Mouse (Mus musculus) frontal cortex, postnatal 10 days (tissue): ENCODE measurements around the gene Relb.
A peak's percentile ranks its signal among the peaks of the same experiment; 100 is the strongest.
"Not testable (repeated sequence)": the region's sequence is repeated elsewhere in the genome, so short reads cannot be mapped to it uniquely, and the experiment has no call there.

ENCODE experiments used
- DNase-seq, 2 experiments: peaks; one replicate each; pipeline ENCODE4 v3.0.0; 2022; ENCODE audit warnings: low spot score in 2 of 2, mixed read lengths in 1 of 2

The Relb gene

DNA sequence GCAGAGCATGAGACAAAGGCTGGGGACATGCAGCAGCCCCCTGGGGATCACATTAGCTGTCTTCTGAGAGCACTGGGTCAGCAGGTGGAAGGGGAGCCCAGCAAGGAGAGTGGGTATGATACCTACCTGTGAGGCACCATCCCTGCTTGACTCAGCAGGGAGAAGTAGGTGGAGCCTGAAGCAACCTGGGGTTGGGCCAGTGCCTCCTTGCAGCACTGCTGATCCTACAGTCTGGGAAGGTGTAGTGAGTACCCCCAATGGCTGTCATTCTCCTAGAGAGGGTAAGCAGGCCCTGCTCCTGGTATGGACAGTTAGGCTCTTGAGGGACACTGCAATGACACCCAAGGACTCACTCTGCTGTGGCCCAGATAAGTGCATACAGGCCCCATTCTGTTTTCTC lies 3.0 kb upstream of the Relb start:
- DNase-seq, result no peak

DNA sequence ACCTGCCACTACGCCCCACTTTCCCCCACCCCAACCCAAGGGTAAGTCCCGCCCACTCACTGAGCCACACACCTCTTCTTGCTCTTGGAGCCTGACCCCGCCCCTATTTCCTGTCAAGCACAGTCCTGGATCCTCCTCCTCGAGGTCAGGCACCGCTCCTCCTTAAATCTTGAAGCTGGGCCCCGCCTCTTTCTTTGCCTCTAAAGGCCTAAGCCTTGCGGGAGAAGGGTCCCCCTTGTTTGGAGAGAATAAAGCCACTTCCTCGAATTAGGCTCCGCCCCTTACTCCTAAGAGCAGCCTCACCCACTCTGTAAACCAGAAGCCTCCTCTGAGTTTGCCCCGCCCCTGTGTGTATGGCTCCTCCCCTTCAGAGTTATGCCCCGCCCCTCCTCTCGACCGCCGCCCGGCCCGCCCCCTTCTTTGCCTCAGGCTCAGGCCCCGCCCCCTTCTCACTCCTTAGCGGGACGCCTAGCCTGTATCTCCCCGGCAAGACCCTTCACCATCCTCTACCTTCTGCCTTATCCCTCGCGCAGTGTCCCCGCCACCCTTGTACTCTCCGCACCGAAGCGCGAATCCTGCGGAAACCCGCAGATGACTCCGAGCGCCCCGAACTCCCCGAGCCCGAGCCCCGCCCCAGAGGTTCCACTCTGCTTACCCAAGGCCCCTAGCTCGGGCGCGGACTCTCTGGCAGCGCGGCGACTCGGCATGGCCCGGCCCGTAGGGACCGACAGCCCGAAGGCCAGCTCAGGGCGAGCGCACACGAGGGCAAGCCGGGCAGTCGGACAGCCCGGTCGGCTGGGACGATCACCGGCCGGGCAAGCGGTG lies 490 bp downstream of the Relb start:
- peak; percentile 89 to 90 for DNase-seq

GRCm38 (mm10) chr7:19628192-19628535 lies 1.1 kb downstream of the Relb start:
- no peak for DNase-seq

GRCm38 (mm10) chr7:19627721-19628120 lies 1.5 kb downstream of the Relb start:
- DNase-seq, result no peak

DNA sequence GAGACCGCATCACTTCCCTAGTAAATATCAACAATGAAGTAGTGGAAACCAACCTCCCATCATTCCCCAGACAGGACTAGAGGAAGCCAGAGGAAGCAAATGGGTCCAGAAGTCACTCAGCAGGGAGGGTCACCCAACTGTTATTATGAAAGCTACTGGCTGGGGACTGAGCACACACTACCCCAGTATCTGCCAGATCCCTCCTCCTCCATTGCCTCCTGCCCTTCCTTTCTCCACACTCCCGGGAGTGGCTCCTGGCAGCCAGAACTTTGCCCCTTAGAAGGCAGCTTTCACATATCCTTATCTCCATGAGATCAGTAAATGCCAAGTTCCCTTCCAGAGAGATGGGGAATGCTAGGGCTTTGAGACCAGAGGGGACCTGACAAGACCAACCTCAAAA lies 5.8 kb downstream of the Relb start:
- no peak for DNase-seq

DNA sequence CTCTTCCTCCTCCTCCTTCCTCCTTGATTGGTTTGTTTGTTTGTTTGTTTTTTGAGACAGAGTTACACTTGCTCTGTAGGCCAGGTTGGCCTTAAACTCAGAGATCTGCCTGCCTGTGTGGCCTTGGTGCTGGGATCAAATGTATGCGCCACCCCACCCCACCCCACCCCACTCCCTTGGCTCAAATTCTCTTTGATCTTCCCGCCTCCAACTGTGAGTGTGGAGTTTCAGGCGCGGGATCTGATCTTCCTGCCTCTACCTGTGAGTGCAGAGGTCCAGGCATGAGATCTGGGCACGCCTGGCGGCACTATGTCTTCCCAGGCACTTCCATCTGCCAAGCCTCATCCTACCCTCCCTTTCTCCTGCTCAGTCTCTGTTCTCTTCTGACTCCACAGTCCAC lies 7.0 kb downstream of the Relb start:
- DNase-seq, result no peak

DNA sequence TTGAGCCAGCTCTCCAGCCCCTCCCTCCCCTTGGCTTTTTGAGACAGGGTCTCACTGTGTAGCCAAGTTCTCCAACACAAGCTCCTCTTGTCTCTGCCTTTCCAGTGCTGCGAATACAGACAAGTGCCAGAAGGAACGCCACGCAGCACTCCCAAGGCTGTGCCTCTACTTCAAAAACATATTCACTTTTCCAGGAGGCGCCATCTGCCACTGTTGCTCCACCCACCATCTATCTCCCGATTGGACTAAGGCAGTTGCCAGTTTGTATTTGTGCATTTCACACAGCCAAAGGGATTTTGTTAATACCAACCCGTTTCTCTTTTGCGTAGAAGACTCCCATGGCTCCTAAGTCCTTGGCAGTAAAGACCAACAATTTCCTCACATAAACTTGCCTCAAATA lies 8.4 kb downstream of the Relb start:
- peak in 1 of 2 experiments; percentile 32 for DNase-seq

GRCm38 (mm10) chr7:19619004-19619801 lies 10.0 kb downstream of the Relb start:
- DNase-seq, result peak in 1 of 2 experiments; percentile 65

- no peak for DNase-seq
These were observed 14.1 kb downstream of the Relb start for GRCm38 (mm10) chr7:19615036-19615577.

DNA sequence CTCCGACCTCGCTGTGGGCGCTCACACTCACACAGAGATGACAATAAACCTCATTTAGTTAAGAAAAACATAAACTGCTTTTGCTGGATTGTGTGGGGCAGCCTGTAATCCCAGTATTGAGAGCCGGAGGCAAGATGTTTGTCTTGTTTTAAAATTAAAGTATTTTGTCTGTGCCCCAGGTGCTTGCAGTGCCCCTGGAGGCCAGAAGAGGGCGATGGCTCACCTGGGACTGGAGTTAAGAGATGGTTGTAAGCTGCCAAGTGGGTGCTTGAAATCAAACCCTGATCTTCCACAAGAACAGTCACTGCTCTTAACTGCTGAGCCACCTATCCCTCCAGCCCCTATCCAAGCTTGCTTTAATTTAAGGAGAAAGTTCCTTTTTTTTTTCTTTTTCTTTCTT lies 18.3 kb downstream of the Relb start:
- DNase-seq, result no peak

DNA sequence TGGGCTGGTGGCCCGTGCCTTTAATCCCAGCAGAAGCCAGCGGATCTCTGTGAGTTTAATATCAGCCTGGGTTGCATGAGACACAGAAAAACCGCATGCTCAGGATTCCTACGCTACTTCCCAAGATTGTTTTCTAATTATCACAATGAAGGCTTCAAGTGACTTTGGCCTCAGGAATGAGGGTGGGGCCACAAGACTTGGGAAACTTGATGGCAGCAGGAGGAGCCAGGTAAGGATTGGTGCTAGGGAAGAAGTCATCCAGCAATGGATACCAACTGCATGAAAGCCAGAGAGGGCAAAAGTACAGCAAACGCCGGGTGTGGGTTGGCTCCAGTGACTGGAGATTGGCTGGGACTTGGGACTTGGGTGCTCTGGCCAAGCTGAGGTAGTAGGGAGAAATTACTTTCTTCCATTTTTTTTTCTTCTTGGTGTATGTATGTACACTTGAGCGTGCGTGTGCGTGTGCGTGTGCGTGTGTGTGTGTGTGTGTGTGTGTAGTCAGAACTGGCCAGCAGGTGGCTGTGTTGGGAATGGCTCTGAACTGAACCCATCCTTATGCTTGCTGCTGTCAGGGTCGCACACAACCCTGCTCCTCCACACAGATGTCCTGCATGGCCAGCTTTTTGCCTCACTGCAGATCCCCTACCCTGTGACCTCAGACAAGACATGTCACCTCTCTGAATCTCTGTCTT lies 19.5 kb downstream of the Relb start:
- DNase-seq, result no peak

GRCm38 (mm10) chr7:19607291-19607690 lies 21.9 kb downstream of the Relb start:
- DNase-seq, result no peak

DNA sequence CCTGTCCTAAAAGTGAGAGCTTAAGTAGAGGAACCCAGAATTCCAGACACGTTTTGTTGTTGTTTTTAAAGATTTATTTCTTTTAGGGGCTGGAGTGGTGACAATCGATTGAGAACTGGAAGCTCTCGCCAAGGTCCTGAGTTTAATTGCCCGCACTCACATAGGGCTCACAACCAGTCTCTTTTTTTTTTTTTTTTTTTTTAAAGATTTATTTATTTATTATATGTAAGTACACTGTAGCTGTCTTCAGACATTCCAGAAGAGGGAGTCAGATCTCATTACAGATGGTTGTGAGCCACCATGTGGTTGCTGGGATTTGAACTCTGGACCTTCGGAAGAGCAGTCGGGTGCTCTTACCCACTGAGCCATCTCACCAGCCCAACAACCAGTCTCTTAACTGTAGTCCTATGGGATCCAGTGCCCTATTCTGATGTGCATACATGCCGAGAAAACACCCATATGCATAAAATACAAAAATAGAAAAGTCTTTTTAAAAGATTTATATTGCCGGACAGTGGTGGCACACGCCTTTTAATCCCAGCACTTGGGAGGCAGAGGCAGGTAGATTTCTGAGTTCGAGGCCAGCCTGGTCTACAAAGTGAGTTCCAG lies 24.5 kb downstream of the Relb start:
- DNase-seq, result not testable (repeated sequence)

GRCm38 (mm10) chr7:19603849-19604605 lies 25.2 kb downstream of the Relb start, which contains the start of gene Clasrp:
Gene Clasrp (minus strand): TSS chr7:19604486.
- DNase-seq, result peak; percentile 91 to 95

- no peak for DNase-seq
These were observed 26.2 kb downstream of the Relb start for GRCm38 (mm10) chr7:19603055-19603454.

DNA sequence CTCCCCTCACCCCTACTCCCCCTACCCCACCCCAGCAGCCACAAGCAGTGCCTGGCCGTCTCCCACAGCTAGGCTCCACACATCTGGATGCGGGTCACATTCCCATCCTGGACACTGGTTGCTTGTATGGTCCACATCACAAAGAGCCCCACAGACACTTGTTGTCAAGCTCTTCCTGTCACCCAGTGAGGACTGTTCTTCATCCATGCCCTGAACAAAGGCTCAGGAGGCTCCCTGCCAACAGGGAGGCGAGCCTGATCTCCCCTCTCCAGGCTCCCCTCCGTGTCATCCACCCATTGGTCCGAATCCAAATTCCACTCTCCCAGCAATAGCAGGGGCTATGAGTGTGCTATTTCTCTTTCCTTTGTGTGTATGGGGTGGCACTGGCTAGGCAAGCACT lies 28.7 kb downstream of the Relb start:
- DNase-seq, result no peak

- DNase-seq, result no peak
These were observed 36.0 kb downstream of the Relb start for GRCm38 (mm10) chr7:19593061-19593730.

DNA sequence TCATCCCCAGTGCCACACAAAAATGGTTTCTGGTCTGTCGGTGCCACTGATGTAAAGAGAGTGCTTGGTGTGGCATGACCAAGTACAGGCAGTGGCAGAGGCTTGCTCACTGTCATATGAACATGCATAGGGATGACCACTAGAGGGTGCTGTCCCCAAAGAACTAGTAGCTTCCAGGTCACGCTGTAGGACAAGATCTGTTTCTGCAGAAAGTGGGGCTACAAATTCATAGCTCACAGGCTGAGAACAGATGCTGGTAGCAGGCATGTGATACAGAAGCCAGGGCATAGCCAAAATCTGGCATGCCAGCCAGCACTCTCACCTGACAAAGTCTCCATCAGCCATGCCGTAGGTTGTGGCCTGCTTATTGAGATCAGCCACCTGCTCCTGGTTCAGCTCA lies 39.3 kb downstream of the Relb start:
- peak; percentile 63 to 64 for DNase-seq

GRCm38 (mm10) chr7:19589207-19589606 lies 40.0 kb downstream of the Relb start:
- no peak for DNase-seq

DNA sequence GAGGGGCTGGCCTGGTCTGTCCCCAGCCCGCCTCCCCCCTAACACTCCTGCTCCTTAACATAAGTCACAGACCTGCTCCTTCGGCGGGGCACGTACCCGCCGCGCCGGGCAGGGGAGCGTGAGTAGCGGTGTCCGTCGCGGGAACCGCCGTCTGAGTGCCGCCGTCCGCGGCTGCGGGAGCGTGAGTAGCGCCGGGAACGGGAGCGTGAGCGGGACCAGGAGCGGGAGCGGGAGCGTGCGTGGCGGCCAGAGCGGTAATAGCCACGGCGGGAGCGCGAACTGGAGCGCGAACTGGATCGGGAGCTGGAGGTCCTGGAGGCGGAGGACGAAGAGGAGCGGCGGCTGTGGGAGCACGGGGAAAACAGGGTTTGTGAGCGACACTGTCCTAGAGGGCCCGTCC lies 43.0 kb downstream of the Relb start:
- DNase-seq, result no peak
